Mouse (Mus musculus) erythroblast, embryonic 14.5 days (primary cell): ENCODE measurements around the gene Slc15a1.

Source experiments
- GATA1 ChIP-seq: IDR thresholded peaks from 2 replicates; pipeline ENCODE4 v1.6.1; 2012; ENCODE audit warnings: low read length, inconsistent platforms, mixed read lengths
- TAL1 ChIP-seq: IDR thresholded peaks from 3 replicates; pipeline ENCODE4 v1.6.1; 2012; ENCODE audit warnings: low read length, inconsistent platforms, mixed read lengths

DNA sequence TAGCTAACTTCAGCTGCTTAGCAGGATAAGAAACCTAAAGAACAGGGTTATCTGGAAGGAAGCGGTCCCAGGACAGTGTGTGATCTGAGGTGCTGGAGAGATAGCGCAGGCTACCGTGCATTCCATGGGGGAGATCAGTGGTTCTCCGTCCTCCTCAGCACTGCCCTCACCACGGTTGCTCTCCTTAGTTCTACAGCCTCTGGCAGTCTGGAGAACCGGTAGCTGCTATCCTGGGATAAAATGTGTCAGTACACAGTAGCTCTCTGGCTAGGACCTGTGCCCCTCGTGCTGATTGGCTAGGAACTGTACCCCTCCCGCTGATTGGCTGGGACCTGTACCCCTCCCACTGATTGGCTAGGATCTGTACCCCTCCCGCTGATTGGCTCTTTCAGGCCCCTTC lies 58.1 kb downstream of the Slc15a1 start:
- peak; percentile 61 for TF ChIP-seq GATA1
- peak; percentile 38; the same call in 1 of the 3 replicates for TF ChIP-seq TAL1
